Mouse (Mus musculus) thymus, postnatal 10 days (tissue): ENCODE data around the gene Calm5.
"Not testable (repeated sequence)": the region's sequence is repeated elsewhere in the genome, so short reads cannot be mapped to it uniquely, and the experiment has no call there.

Experiments used
- DNase-seq, 2 experiments: peaks; one replicate each; pipeline ENCODE4 v3.0.0; 2021; ENCODE audit warnings: low spot score in 2 of 2

Gene Calm5

GRCm38 (mm10) chr13:3865648-3866354, 11.8 kb downstream of the Calm5 start:
- DNase-seq, result no peak

- no peak for DNase-seq
Observed at GRCm38 (mm10) chr13:3866355-3867052, 12.5 kb downstream of the Calm5 start.

GRCm38 (mm10) chr13:3867158-3867557, 13.2 kb downstream of the Calm5 start:
- DNase-seq, result no peak

- DNase-seq, result no peak
Observed at GRCm38 (mm10) chr13:3869901-3870300, 15.9 kb downstream of the Calm5 start.

GRCm38 (mm10) chr13:3872832-3873231, 18.9 kb downstream of the Calm5 start:
- DNase-seq, result no peak

DNA sequence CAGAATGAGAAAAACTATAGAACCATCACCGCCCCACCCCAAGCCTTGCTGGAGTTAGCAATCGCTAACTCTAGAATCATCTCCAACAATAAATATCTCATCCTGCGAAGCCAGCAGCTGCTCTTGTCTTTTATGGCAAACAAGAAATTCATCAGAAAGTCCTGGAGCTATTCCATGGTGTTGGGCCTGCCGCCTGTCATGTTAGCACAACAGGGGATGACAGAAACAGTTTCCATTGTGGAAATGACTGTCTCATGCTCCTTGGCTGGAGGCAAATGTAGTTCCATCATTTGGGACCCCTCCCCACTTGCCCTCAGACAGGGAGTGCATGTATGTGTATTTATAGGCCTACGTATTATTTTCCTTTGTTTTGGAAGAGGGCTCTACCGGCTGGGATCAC, 22.5 kb downstream of the Calm5 start:
- no peak for DNase-seq

- DNase-seq, result no peak
Observed at GRCm38 (mm10) chr13:3877185-3877584, 23.2 kb downstream of the Calm5 start.

DNA sequence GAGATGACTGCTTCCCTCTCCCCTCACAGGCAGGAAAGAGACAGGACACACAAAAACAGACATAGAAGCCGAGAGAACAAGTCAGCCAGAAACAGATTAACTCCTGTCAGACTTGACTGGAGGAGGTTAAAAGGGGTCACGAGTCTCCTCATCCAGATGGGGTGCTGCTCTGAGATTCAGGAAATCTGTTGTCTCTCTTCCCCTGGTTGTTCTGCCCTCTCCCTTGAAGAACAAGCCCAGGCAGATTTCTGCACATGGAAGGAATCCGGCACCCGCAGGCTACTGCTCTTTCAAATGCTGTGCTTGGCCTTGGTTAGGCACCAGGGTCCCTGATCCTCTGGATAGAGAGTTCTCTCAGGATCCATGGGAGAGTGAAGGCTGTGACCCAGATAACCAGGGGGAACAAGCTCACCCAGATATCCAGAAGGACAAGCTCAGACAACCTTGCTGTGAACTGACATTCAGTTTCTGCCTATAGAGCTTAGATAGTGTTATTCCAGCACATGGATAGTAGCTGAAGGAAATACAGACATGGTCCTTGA, 23.8 kb downstream of the Calm5 start:
- no peak for DNase-seq

DNA sequence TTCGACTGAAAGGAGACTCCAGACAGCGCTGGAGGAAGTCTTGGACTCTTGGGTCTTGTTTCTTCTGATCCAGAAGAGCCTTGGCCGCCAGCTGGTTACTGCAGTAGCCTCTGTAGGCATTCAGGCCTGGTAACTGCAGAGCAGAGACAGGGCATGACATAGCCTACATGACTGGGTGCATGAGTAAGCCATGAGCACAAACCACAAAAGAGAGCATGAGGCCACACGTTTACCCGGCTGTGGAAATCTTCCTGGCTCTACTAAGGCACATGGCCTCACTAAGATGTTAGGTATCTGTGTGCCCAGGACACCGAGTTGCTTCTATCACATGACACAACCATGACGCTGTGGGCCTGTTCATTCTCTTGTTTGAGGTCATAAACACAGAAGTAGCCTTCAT, 32.7 kb downstream of the Calm5 start:
- DNase-seq, result no peak

GRCm38 (mm10) chr13:3889111-3889510, 35.1 kb downstream of the Calm5 start:
- DNase-seq, result no peak

GRCm38 (mm10) chr13:3890061-3890460, 36.1 kb downstream of the Calm5 start:
- no peak for DNase-seq

DNA sequence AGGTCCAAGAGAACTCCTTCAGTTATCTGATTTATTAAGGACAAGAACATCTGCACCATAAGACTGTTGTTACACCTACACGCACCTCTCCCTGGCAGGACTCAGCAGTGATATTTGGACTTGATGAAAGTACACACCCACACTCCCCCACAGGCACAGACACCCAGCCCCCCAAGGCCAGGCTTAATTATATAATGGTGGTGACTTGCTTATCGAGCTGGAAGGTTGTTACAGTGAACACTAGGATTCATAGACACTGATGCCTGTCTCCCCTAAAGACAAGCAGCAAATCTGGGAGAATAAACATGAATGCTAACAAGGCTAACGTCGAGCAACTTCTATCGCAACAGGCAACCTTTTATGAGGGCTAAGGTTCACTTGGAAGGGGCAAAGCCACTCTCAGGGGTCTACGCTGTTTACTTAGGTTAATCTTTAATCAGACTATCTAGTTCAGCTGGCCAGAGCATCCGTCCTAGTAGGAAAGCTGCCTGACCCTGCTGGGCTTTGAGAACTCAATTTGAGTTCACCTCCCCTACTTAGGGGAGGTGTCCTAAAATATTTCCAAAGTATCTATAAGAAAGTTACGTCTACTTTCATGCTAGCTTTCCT, 37.6 kb downstream of the Calm5 start:
- DNase-seq, result no peak

GRCm38 (mm10) chr13:3892601-3893000, 38.6 kb downstream of the Calm5 start:
- DNase-seq, result no peak

DNA sequence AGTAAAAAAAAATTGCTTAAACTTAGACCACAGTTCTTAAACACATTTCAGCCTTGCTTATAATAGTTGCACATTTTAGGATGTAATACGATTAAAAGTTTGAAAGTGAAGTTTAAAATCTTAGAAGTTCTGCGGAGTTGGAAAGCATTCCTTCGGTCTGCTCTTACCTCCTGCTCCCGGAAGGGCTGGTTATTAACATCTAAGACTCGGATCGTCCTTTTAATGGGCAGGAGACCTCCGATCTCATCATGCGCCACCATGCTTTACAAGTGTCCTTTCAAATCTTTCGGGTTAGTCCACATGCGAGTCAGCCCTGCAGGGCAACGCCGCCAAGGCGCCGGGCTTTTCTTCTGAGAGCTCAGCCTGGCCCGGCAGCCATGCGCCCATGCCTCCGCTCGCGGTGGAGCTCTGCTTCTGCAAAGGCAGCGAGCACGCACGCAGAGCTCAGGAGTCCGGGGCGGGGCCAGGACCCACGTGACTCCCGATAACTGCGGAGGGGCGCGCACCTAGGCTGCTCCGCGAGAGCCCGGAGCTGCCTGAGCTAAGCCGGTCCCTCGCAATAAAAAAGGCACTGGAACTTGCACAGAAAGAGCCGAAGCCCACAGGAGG, 39.3 kb downstream of the Calm5 start:
- DNase-seq, result peak; percentile 91

- no peak for DNase-seq
Observed at GRCm38 (mm10) chr13:3894549-3894948, 40.6 kb downstream of the Calm5 start.

- no peak for DNase-seq
Observed at GRCm38 (mm10) chr13:3895397-3895980, 41.5 kb downstream of the Calm5 start.

DNA sequence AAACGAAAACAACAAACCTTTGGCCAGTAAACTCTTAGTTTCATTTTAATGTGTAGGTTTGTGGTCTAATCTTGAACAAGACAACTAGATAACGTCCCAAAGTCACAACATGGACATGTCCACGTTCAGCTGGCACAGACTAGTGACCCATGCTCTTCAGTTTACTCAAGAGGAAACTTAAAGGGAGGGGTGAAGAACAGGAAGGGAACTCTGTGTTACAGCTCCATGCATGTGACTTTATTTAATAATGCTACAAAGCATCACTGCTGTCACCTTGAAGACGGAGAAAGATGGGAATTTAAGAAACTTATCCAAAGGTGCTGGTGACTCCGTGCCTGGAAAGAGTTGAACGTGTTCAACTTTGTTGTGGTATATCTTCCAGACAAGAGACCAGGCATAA, 42.1 kb downstream of the Calm5 start:
- no peak for DNase-seq

- DNase-seq, result peak; percentile 50 to 77
Observed at GRCm38 (mm10) chr13:3896913-3897312, 42.9 kb downstream of the Calm5 start.

GRCm38 (mm10) chr13:3898202-3898601, 44.2 kb downstream of the Calm5 start:
- DNase-seq, result not testable (repeated sequence)

DNA sequence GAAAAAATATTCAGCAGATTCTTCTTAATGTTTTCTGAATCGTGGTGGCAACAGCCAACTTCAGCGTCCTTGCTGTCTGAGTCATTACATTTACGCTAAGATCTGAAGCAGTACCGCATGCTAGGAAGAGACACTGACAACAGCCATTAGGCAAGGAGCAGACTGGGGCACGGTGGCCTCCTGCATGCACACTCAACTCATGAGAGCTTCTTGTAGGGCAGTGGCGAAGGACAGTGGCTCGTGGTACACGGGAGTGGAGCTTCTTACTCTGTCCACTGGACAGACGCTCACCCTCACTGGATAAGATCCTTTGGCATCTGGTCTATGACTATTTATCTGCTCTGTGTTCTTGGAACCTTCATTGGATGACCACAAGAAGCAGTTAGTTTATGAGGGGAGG, 45.3 kb downstream of the Calm5 start:
- no peak for DNase-seq
